10 mouse cellular contexts compared by ENCODE assay signal in the genomic region with DNA sequence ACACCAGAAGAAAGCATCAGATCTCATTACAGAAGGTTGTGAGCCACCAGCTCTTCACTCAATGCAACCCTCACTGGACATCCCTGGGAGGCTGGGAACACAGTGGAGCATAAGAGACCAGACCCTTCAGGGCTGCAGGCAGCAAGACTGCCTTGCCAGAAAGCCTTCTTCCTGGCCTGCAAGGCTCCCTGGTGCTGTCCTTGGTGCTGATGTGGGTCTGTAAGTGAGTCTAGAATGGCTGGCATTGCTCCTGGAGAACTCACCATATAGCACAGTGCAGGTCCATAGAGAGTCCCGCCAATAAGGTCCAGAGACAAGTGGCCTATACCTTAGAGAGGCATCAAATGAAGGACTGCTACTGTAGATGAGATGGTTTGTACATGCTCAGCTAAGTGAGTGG. TPM values are rescaled to one million over a fixed set of nuclear protein-coding genes. Genes with fewer than 3 reads are reported as not detected.
DNase-seq lines count a peak whose midpoint lies in the region; ATAC-seq and TF ChIP-seq lines count a peak whose summit lies in the region.
"Had no signal": no experiment of that assay in that cellular context is flagged by ENCODE, and none has a peak within 500 bp of the region (broad histone marks: within the 10 kb centered on the region; RNA-seq: fewer than 3 reads in every experiment).

No protein-coding gene starts in this region.

- no peaks in the 10 kb centered on the region for H3K27me3 ChIP-seq in forebrain, embryonic 10.5 days (ENCODE audit: poor library complexity, severe bottlenecking)
- no peaks in the 10 kb centered on the region for H3K27me3 ChIP-seq in forebrain, postnatal 0 days (ENCODE audit: insufficient read depth, low read length)
- H3K27me3 ChIP-seq in thymus, adult 2 months (ENCODE audit: control insufficient read depth, insufficient read depth, low read length): no peaks in the 10 kb centered on the region
- H3K27me3 ChIP-seq: heart, embryonic 13.5 days had no signal

- H3K27ac ChIP-seq in forebrain, embryonic 10.5 days: no peak overlapping the region
- H3K27ac ChIP-seq in forebrain, postnatal 0 days (ENCODE audit: low read depth, low read length): no peak overlapping the region
- H3K27ac ChIP-seq in thymus, adult 2 months (ENCODE audit: control insufficient read depth, insufficient read depth, low read length): no peak overlapping the region
- H3K27ac ChIP-seq: heart, embryonic 13.5 days had no signal

- H3K4me1 ChIP-seq in forebrain, embryonic 10.5 days: no peaks in the 10 kb centered on the region
- H3K4me1 ChIP-seq in forebrain, postnatal 0 days (ENCODE audit: insufficient read depth): no peaks in the 10 kb centered on the region
- H3K4me1 ChIP-seq in thymus, adult 2 months (replicated peaks; ENCODE audit: control insufficient read depth, insufficient read depth, low read length): no peaks in the 10 kb centered on the region
- H3K4me1 ChIP-seq: heart, embryonic 13.5 days had no signal

- H3K36me3 ChIP-seq in forebrain, embryonic 10.5 days (replicated peaks): no peaks in the 10 kb centered on the region
- no peaks in the 10 kb centered on the region for H3K36me3 ChIP-seq in forebrain, postnatal 0 days (ENCODE audit: insufficient read depth)
- no peaks in the 10 kb centered on the region for H3K36me3 ChIP-seq in thymus, adult 2 months (ENCODE audit: control insufficient read depth, insufficient read depth, low read length)
- H3K36me3 ChIP-seq: heart, embryonic 13.5 days had no signal

- ATAC-seq in forebrain, postnatal 0 days: no peak
- ATAC-seq in inflammation-experienced regulatory T-cells, adult 6 months: no peak

- H3K9me3 ChIP-seq in forebrain, embryonic 10.5 days: no peaks in the 10 kb centered on the region
- no peaks in the 10 kb centered on the region for H3K9me3 ChIP-seq in forebrain, postnatal 0 days (ENCODE audit: low read length)
- H3K9me3 ChIP-seq: heart, embryonic 13.5 days had no signal

- no peak for TF ChIP-seq CTCF in forebrain, postnatal 0 days (IDR thresholded peaks at IDR 0.05; ENCODE audit: low read depth)
- no peak for TF ChIP-seq CTCF in thymus, adult 2 months (IDR thresholded peaks at IDR 0.05; ENCODE audit: borderline replicate concordance, control insufficient read depth, extremely low read depth, insufficient read depth, low read length, poor library complexity)

- H3K9ac ChIP-seq in forebrain, postnatal 0 days: no peak overlapping the region
- H3K9ac ChIP-seq: heart, embryonic 13.5 days had no signal

- no peak overlapping the region for H3K4me3 ChIP-seq in forebrain, embryonic 10.5 days
- H3K4me3 ChIP-seq in forebrain, postnatal 0 days (ENCODE audit: low read depth, low read length): no peak overlapping the region
- no peak overlapping the region for H3K4me3 ChIP-seq in thymus, adult 2 months (ENCODE audit: control insufficient read depth, insufficient read depth, low read length)
- H3K4me3 ChIP-seq: heart, embryonic 13.5 days had no signal

- H3K4me2 ChIP-seq in forebrain, postnatal 0 days (ENCODE audit: low read depth): no peak overlapping the region
- H3K4me2 ChIP-seq: heart, embryonic 13.5 days had no signal

- TF ChIP-seq POLR2A in thymus, adult 2 months (IDR thresholded peaks at IDR 0.05; ENCODE audit: control insufficient read depth, extremely low read depth, insufficient read depth, low read length, poor library complexity): no peak

- whole genome bisulfite sequencing in forebrain, embryonic 10.5 days: 33% methylated on average over 1 of the region's 1 CpGs
- 36% methylated on average over 1 of the region's 1 CpGs for WGBS in forebrain, postnatal 0 days
- WGBS in thymus, adult 2 months: 43% methylated on average over 1 of the region's 1 CpGs

- peak; percentile 34 for DNase-seq in forebrain, embryonic 10.5 days (ENCODE audit: extremely low spot score, low spot score)
- no peak for DNase-seq in forebrain, postnatal 0 days
- DNase-seq in thymus, adult 2 months: peak; percentile 58
- DNase-seq in thymus, adult 18-20 months: no peak
- peak; percentile 66 for DNase-seq in kidney, postnatal 14 days
- peak; percentile 28 for DNase-seq in testis, postnatal 14 days (ENCODE audit: low spot score)
- no peak for DNase-seq in frontal cortex, adult 2 months (ENCODE audit: extremely low spot score in 1 of 2, low spot score in 1 of 2)

RNA-seq across cellular contexts. Expression of a gene that starts 11.2 kb away (rescaled TPM):
- 1.6 and 2.1 TPM in 2 replicates for polyA plus RNA-seq in forebrain, embryonic 10.5 days (2016; fragmentation: Nextera tagmentation; extraction: Ambion mirVana)
- total RNA-seq in forebrain, postnatal 0 days (2014; rRNA removed): 10.8 and 11.8 TPM in 2 replicates
- 0.64 and 0.70 TPM in 2 replicates for polyA plus RNA-seq in forebrain, postnatal 0 days (2015; fragmentation: Nextera tagmentation; extraction: Ambion mirVana)
- polyA plus RNA-seq in thymus, adult 2 months (2012; rRNA removed): 103 and 113 TPM in 2 replicates
- polyA plus RNA-seq in inflammation-experienced regulatory T-cells, adult 6 months (2017; shearing (Covaris generic)): 1 to 10 TPM; 3.1 to 4.1 (median 4.0) TPM
- 37.9 and 45.7 TPM in 2 replicates for polyA plus RNA-seq in frontal cortex, adult 2 months (2012; rRNA removed)

RNA-seq across cellular contexts. Expression of a gene that starts 16.1 kb away (rescaled TPM):
- 0.06 TPM in 1 of 2 replicates, not detected in the other for polyA plus RNA-seq in forebrain, embryonic 10.5 days (2016; fragmentation: Nextera tagmentation; extraction: Ambion mirVana)
- 0.54 and 2.9 TPM in 2 replicates for total RNA-seq in forebrain, postnatal 0 days (2014; rRNA removed)
- polyA plus RNA-seq in forebrain, postnatal 0 days (2015; fragmentation: Nextera tagmentation; extraction: Ambion mirVana): 1.0 and 1.1 TPM in 2 replicates
- 0.11 and 0.15 TPM in 2 replicates for polyA plus RNA-seq in thymus, adult 2 months (2012; rRNA removed)
- polyA plus RNA-seq in inflammation-experienced regulatory T-cells, adult 6 months (2017; shearing (Covaris generic)): not detected
- 1.00 and 1.1 TPM in 2 replicates for polyA plus RNA-seq in frontal cortex, adult 2 months (2012; rRNA removed)
- total RNA-seq: neutrophil, adult 5-6 weeks had no signal

RNA-seq across cellular contexts. Expression of a gene that starts 38.8 kb away (rescaled TPM):
- polyA plus RNA-seq in forebrain, embryonic 10.5 days (2016; fragmentation: Nextera tagmentation; extraction: Ambion mirVana): 8.0 and 9.2 TPM in 2 replicates
- 89.3 and 99.1 TPM in 2 replicates for total RNA-seq in forebrain, postnatal 0 days (2014; rRNA removed)
- polyA plus RNA-seq in forebrain, postnatal 0 days (2015; fragmentation: Nextera tagmentation; extraction: Ambion mirVana): 5.1 and 8.3 TPM in 2 replicates
- polyA plus RNA-seq in thymus, adult 2 months (2012; rRNA removed): 419 and 475 TPM in 2 replicates
- polyA plus RNA-seq in inflammation-experienced regulatory T-cells, adult 6 months (2017; shearing (Covaris generic)): 10 to 100 TPM in 1 of 3 experiments, 1 to 10 TPM in 2; 7.7 to 13.6 (median 9.7) TPM
- 128 and 129 TPM in 2 replicates for polyA plus RNA-seq in frontal cortex, adult 2 months (2012; rRNA removed)

Comparison
In these comparisons a context has a peak if more than half of its experiments do, and no peak if none do; other contexts are left out.
1. DNase-seq: peak in forebrain, embryonic 10.5 days (single experiment), thymus, adult 2 months (single experiment), kidney, postnatal 14 days (single experiment) and testis, postnatal 14 days (single experiment); none in forebrain, postnatal 0 days (single experiment), thymus, adult 18-20 months (0 of 2) and frontal cortex, adult 2 months (0 of 2).